Mouse (Mus musculus) forebrain, embryonic 11.5 days (tissue): ENCODE measurements around the gene Fam198a. TPM values are rescaled to one million over a fixed set of nuclear protein-coding genes. Genes with fewer than 3 reads are reported as not detected.

Experiments used
- ATAC-seq: fragments of 200-750 bp; cut with Nextera tagmentation; replicated peaks from 2 replicates; pipeline ENCODE4 v1.8.0; 2017; ENCODE audit warnings: moderate TSS enrichment; ENCODE audit not compliant: low FRiP score
- DNase-seq: peaks from one replicate; pipeline ENCODE4 v3.0.0-alpha.2; 2017; ENCODE audit warnings: low spot score
- H3K27ac ChIP-seq: fragments of 300-500 bp; sonication (generic); 2 replicates; pipeline ENCODE4 v1.5.1; 2014; ENCODE audit warnings: low read depth, low read length
- H3K27me3 ChIP-seq: fragments of 300-500 bp; sonication (generic); 2 replicates; pipeline ENCODE4 v1.6.1; 2014; ENCODE audit warnings: mild to moderate bottlenecking, low read length, mixed read lengths; ENCODE audit not compliant: control insufficient read depth, insufficient read depth
- H3K36me3 ChIP-seq: fragments of 300-500 bp; sonication (generic); 2 replicates; pipeline ENCODE4 v1.6.1; 2014; ENCODE audit warnings: mild to moderate bottlenecking, low read length, moderate library complexity, mixed read lengths; ENCODE audit not compliant: control insufficient read depth, insufficient read depth
- H3K4me1 ChIP-seq: fragments of 300-500 bp; sonication (generic); replicated peaks from 2 replicates; pipeline ENCODE4 v1.6.1; 2014; ENCODE audit warnings: low read length, mixed read lengths; ENCODE audit not compliant: control insufficient read depth, insufficient read depth
- H3K4me2 ChIP-seq: fragments of 300-500 bp; sonication (generic); 2 replicates; pipeline ENCODE4 v1.6.1; 2014; ENCODE audit warnings: low read depth, mild to moderate bottlenecking, low read length, moderate library complexity, mixed read lengths; ENCODE audit not compliant: severe bottlenecking
- H3K4me3 ChIP-seq: fragments of 300-500 bp; sonication (generic); 2 replicates; pipeline ENCODE4 v1.5.1; 2014; ENCODE audit warnings: low read depth, low read length
- H3K9ac ChIP-seq: fragments of 300-500 bp; sonication (generic); 2 replicates; pipeline ENCODE4 v1.6.1; 2014; ENCODE audit warnings: low read length
- H3K9me3 ChIP-seq: fragments of 300-500 bp; sonication (generic); 2 replicates; pipeline ENCODE4 v1.6.1; 2016; ENCODE audit warnings: low read length, mixed read lengths; ENCODE audit not compliant: control insufficient read depth
- WGBS: fragments of 180-500 bp; shearing (Covaris S2); extraction: QIAGEN DNeasy Blood & Tissue Kit; methylation state at CpG from one replicate; pipeline ENCODE4 v1.1.7; 2014; 5-methylcytosine and 5-hydroxymethylcytosine counted together
- polyA plus RNA-seq: library from polyadenylated mRNA; unstranded; fragments of >200 nt; fragmentation: Nextera tagmentation; extraction: Ambion mirVana; gene quantifications from 2 replicates; pipeline ENCODE4 v1.2.1, GENCODE M21; 2014

The Fam198a gene
- polyA plus RNA-seq, 1 experiment from 2014 or later, result 0.40 TPM

DNA sequence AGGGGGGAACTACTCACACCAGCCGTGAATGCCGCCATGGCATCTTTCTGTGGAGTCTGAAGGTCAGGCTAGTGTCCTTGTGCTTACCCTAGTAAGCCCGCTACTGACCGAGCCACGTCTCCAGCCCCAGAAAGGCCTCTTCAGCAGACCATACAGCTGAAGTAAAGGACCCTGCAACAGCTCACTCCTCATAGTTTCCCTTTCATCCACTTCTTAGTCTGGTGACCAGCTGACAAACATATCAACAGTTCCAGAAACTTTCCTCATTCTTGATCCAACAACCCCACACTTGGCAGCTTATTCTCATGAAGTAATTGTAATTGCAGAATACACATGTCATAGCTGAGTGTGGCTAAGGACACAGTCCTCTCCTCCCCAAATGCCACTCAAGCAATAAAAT, 73.1 kb downstream of the Fam198a start:
- Histone ChIP-seq H3K36me3 (no peaks in the 10 kb centered on the region), H3K27me3 (no peaks in the 10 kb centered on the region), H3K4me2 (no peak overlapping the region), H3K4me3 (no peak overlapping the region), H3K27ac (no peak overlapping the region), H3K4me1 (0 out of 2 replicates have a peak, but pooled peaks cover 3% of the 10 kb centered on the region), H3K9me3 (no peaks in the 10 kb centered on the region), H3K9ac (no peak overlapping the region)
- ATAC-seq, result no peak
- no peak for DNase-seq
- WGBS, result 80% methylated on average over 5 of the region's 5 CpGs

DNA sequence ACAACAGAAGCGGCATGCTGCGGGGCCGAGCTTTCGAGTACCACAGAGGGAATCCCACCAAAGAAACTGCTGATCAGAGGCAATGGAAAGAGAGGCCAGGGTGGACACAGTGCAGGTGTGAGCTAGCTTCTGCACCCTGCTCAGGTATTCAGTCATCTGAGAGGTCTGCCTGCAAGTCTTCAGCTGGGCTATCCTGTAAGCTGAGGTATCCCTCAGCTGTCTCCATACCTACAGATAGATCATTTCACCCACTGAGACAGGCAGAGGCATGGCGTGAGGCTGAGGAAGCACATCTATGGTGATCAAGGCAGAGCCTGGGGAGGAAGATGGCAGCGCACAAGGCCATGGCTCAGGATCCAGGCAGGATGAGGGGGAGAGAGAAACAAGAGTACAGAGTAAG, 73.6 kb downstream of the Fam198a start:
- no peaks in the 10 kb centered on the region for H3K9me3 ChIP-seq
- H3K4me1 ChIP-seq, result no peaks in the 10 kb centered on the region
- ATAC-seq, result no peak
- no peak for DNase-seq
- H3K4me2 ChIP-seq, result no peak overlapping the region
- no peaks in the 10 kb centered on the region for H3K27me3 ChIP-seq
- 96% methylated on average over 6 of the region's 6 CpGs for WGBS
- H3K9ac ChIP-seq, result no peak overlapping the region
- no peak overlapping the region for H3K4me3 ChIP-seq
- no peaks in the 10 kb centered on the region for H3K36me3 ChIP-seq
- no peak overlapping the region for H3K27ac ChIP-seq

DNA sequence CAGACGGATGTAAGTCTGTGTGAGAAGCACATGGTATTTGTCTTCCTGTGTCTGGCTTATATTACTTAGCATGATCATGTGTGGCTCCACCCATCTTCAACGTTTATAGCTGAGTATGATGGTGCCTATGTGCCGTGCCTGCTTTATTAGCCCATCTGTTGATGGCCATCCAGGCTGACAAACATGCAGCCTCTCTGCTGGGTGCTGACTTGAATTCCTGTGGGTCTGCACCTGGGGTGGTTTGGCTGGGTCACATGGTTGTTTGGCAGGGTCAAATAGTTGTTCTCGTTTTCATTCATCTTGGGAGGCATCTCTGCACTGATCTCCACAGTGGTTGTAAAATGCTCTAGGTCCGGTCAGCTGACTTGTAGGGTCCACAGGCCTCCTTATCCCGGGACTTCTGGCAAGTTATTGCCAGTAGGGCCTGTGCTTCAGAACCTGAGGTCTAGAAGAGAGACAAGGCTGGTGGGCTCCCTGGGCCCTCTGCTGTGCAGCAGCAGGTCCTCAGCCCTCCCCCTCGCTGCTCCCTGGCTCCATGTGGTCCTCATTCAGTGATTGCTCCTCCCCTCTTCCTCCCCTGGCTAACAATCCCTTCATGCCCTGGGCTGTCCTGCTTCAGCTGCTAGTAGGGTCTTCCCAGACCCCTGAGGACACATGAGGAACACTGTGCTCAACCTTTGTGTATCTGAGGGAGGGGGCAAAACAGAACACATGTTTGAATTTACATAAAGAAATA, 75.2 kb downstream of the Fam198a start:
- Histone ChIP-seq H3K4me2 (no peak overlapping the region), H3K4me3 (no peak overlapping the region), H3K4me1 (no peaks in the 10 kb centered on the region), H3K9me3 (no peaks in the 10 kb centered on the region), H3K9ac (no peak overlapping the region), H3K36me3 (no peaks in the 10 kb centered on the region), H3K27me3 (no peaks in the 10 kb centered on the region), H3K27ac (no peak overlapping the region)
- DNase-seq (no peak), ATAC-seq (no peak)
- 66% methylated on average over 7 of the region's 7 CpGs for WGBS

DNA sequence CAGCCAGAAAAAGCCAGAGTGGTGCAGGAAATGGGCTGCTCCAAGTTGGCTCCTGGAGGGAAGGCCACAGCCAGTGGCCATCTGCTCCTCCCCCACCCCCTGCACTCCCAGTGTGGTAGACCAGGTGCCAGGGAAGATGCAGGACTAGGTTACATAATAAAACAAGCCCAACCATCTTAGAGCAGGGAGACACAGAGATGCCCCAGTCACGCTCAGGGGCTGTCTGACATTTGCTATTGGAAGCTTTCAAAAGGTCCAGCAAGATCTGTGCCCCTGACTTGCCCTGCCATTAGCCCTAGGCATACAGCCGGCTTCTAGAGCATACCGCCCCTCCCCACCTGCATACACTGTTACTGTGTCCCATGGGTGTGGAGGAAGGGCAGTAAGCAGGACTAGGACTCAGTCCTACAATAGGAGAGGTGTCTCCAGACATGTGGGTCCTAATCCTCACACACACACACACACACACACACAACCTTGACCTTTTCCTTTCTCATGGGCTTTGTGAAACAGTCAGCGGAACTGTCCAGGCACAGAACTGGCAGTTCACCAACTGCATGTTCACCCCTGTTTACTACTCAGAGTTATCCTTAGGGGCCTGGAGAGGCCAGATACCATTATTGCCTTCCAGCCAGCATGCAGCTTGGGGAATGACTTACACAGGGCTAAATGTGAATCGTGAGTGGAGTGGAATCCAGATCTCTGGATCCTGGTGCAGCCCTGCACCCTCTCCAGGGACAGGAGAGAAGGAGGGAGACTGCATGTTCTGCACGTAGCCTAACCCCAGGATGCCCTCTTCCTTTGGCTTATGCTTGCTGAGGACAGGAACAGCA, 76.5 kb downstream of the Fam198a start:
- DNase-seq (no peak), ATAC-seq (no peak)
- Histone ChIP-seq H3K9ac (no peak overlapping the region), H3K27me3 (no peaks in the 10 kb centered on the region), H3K4me2 (no peak overlapping the region), H3K4me1 (no peaks in the 10 kb centered on the region), H3K4me3 (no peak overlapping the region), H3K36me3 (no peaks in the 10 kb centered on the region), H3K9me3 (no peaks in the 10 kb centered on the region), H3K27ac (no peak overlapping the region)
- 80% methylated on average over 6 of the region's 6 CpGs for WGBS

DNA sequence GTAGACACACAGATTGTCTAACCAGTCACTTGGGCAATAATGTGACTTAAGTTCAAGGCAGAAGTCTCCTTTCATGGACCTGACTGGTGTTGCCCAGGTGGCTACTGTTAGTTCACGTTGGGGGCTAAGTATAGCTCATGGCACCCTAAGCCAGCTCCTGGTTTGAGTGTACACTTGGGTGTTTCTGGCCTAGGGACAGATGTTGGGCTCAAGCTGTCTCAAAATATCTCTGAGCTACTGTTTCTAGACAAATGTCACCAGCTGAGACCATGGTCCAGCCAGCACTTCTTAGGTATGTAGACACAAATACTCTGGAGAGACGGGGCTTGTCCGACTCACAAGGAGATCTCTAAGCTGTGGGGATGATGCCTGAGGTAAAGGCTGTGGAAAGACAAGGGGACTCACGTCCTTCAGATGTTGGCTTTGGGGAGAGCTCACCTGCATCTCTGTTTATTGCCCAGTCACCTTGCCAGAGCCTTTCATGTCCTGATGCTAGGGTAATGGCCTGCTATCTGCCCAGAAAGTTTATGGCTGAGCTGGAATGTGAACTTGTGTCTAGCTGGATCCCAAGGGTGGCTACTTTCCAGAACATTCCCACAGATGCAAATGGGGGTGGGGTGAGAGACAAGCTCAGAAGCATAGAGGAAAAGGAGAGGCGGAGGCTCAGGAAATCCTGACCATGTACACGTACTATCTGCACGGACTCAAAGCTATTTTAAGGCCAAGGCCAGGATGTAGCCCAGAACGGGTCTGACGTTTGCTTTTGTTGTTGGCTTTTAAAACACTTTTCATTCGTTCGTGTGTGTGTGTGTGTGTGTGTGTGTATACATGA, 77.3 kb downstream of the Fam198a start:
- 86% methylated on average over 11 of the region's 11 CpGs for WGBS
- no peaks in the 10 kb centered on the region for H3K27me3 ChIP-seq
- H3K27ac ChIP-seq, result no peak overlapping the region
- H3K4me3 ChIP-seq, result no peak overlapping the region
- no peak overlapping the region for H3K9ac ChIP-seq
- no peaks in the 10 kb centered on the region for H3K4me1 ChIP-seq
- no peaks in the 10 kb centered on the region for H3K9me3 ChIP-seq
- H3K36me3 ChIP-seq, result no peaks in the 10 kb centered on the region
- ATAC-seq (no peak), DNase-seq (no peak)
- H3K4me2 ChIP-seq, result no peak overlapping the region

DNA sequence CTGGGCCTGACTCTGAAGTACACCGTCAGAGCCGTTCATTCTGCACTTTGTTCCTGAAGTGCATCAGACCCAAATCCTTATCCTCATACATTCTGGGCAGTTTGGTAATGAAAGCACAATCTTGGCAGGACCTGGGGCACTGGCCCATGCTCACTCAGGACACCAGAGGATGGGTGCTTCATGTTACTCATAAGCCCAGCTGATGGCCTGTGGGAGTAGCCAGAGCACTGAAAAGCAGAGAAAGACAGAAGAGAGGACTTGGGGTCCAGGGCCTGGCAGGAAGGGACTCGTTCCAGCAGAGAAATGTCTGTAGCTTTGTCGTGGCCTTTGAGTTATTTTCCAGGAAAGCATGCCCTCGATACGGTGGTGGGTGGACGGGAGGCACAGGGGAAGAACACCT, 79.0 kb downstream of the Fam198a start:
- H3K9me3 ChIP-seq, result no peaks in the 10 kb centered on the region
- no peak overlapping the region for H3K27ac ChIP-seq
- no peaks in the 10 kb centered on the region for H3K27me3 ChIP-seq
- ATAC-seq (no peak), DNase-seq (no peak)
- H3K9ac ChIP-seq, result no peak overlapping the region
- no peak overlapping the region for H3K4me2 ChIP-seq
- H3K4me3 ChIP-seq, result no peak overlapping the region
- H3K4me1 ChIP-seq, result no peaks in the 10 kb centered on the region
- H3K36me3 ChIP-seq, result no peaks in the 10 kb centered on the region
- 92% methylated on average over 7 of the region's 7 CpGs for WGBS

Other genes with a start within 250 kb of the Fam198a start
- gene Sec22c, start 245.5 kb upstream of the Fam198a start, polyA plus RNA-seq, result 17.5 and 19.6 TPM in 2 replicates
- gene Ss18l2, start 240.7 kb upstream of the Fam198a start, polyA plus RNA-seq, result 90.3 and 94.3 TPM in 2 replicates
- gene Nktr, start 231.8 kb upstream of the Fam198a start, polyA plus RNA-seq, result 61.6 and 67.5 TPM in 2 replicates
- gene Zfp651, start 191.7 kb upstream of the Fam198a start, polyA plus RNA-seq, result 9.4 and 12.0 TPM in 2 replicates
- gene Klhl40, start 173.4 kb upstream of the Fam198a start, polyA plus RNA-seq, result 0.08 and 0.11 TPM in 2 replicates
- gene Hhatl, start 158.5 kb upstream of the Fam198a start, polyA plus RNA-seq, result 0.11 TPM in 1 of 2 replicates, not detected in the other
- 2.6 and 2.7 TPM in 2 replicates for gene Ccdc13, start 111.5 kb upstream of the Fam198a start, polyA plus RNA-seq
- 170 and 184 TPM in 2 replicates for gene Higd1a, start 92.6 kb upstream of the Fam198a start, polyA plus RNA-seq
- gene Ackr2, start 52.6 kb upstream of the Fam198a start, polyA plus RNA-seq, result 0.97 and 1.4 TPM in 2 replicates
- not detected in 2 replicates for gene Cyp8b1, start 34.7 kb upstream of the Fam198a start, polyA plus RNA-seq
- 12.9 and 14.6 TPM in 2 replicates for gene Pomgnt2, start 46.1 kb downstream of the Fam198a start, polyA plus RNA-seq
- gene Snrk, start 166.3 kb downstream of the Fam198a start, polyA plus RNA-seq, result 31.5 and 42.4 TPM in 2 replicates